Mouse (Mus musculus) heart, adult 2 months (tissue): Measurements from ENCODE around the gene Tmem237. TPM values are rescaled to one million over a fixed set of nuclear protein-coding genes. Genes with fewer than 3 reads are reported as not detected.

Experiments used
- DNase-seq, 2 experiments: peaks; one replicate each; pipeline ENCODE4 v3.0.0; 2021
- H3K27ac ChIP-seq: fragments of 200-600 bp; 2 replicates; pipeline ENCODE4 v1.8.1; 2022
- H3K27me3 ChIP-seq: fragments of 200-500 bp; 2 replicates; pipeline ENCODE4 v1.6.1; 2012; ENCODE audit warnings: mild to moderate bottlenecking, low read length, inconsistent platforms, mixed read lengths; ENCODE audit not compliant: control insufficient read depth, insufficient read depth
- H3K36me3 ChIP-seq: fragments of 200-500 bp; 2 replicates; pipeline ENCODE4 v1.6.1; 2012; ENCODE audit warnings: low read length, inconsistent platforms; ENCODE audit not compliant: control insufficient read depth, insufficient read depth
- H3K4me1 ChIP-seq: fragments of 200-500 bp; 2 replicates; pipeline ENCODE4 v1.6.1; 2011; ENCODE audit warnings: low read length; ENCODE audit not compliant: control insufficient read depth, insufficient read depth
- H3K4me3 ChIP-seq: fragments of 200-600 bp; 2 replicates; pipeline ENCODE4 v1.8.1; 2022
- H3K79me2 ChIP-seq: fragments of 200-500 bp; replicated peaks from 2 replicates; pipeline ENCODE4 v1.6.1; 2012; ENCODE audit warnings: mild to moderate bottlenecking, inconsistent platforms, low read length, moderate library complexity, mixed read lengths; ENCODE audit not compliant: control insufficient read depth, insufficient read depth
- H3K9ac ChIP-seq: fragments of 200-500 bp; 2 replicates; pipeline ENCODE4 v1.6.1; 2012; ENCODE audit warnings: low read depth, mild to moderate bottlenecking, control low read depth, inconsistent platforms, low read length, mixed read lengths
- CTCF ChIP-seq: fragments of 200-600 bp; IDR thresholded peaks from 2 replicates; pipeline ENCODE4 v1.8.1; 2022; ENCODE audit warnings: antibody characterized with exemption, mild to moderate bottlenecking, moderate library complexity
- EP300 ChIP-seq: fragments of 200-500 bp; IDR thresholded peaks from 2 replicates; pipeline ENCODE4 v1.6.1; 2011; ENCODE audit warnings: low read depth, low read length, control low read depth; ENCODE audit not compliant: insufficient read depth
- POLR2A ChIP-seq: fragments of 200-500 bp; IDR thresholded peaks from 2 replicates; pipeline ENCODE4 v1.6.1; 2011; ENCODE audit warnings: mild to moderate bottlenecking, low read depth, low read length, control low read depth; ENCODE audit not compliant: insufficient read depth
- WGBS: fragments of 180-500 bp; shearing (Covaris S2); methylation state at CpG from one replicate; pipeline ENCODE4 v1.1.7; 2018; 5-methylcytosine and 5-hydroxymethylcytosine counted together
- intact Hi-C: fragments of 180-260 bp; cut with DNase I; formaldehyde crosslinking; loops from one replicate; pipeline ENCODE4 v1.15.1; 2025
- polyA plus RNA-seq: library from polyadenylated mRNA; depleted of rRNA; stranded (reverse); fragments of >200 nt; gene quantifications from 2 replicates; pipeline ENCODE4 v1.2.3, GENCODE M21; 2012
- total RNA-seq, 2 experiments: library from RNA; stranded (reverse); gene quantifications; 2 replicates each; pipeline ENCODE4 v1.2.3; 2021

Gene Tmem237
- total and polyA plus RNA-seq, 3 experiments, result 2.4 to 3.7 (median 3.5) TPM

DNA sequence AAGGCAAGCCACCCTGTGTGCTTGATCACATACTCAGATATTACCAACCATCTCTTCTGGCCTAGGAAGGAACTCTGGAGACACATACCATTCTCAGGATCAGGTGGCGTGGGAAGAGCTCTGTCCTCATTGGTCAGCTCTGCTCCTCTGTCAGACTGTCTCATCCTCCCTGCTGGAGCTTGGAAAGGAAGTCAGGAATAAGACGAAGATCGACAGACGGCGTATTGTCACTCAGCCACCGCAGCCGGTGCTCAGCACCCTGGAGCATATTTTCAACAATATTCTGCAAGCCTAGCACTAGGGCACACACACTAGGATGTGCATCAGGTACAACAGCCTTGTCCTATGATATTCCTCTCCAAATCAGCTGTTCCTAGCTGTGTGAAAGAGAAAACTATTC lies 38.3 kb upstream of the Tmem237 start:
- WGBS, result 78% methylated on average over 7 of the region's 7 CpGs
- Histone ChIP-seq H3K36me3 (no peaks in the 10 kb centered on the region), H3K9ac (no peak overlapping the region), H3K27me3 (no peaks in the 10 kb centered on the region), H3K27ac (no peak overlapping the region), H3K79me2 (no peaks in the 10 kb centered on the region), H3K4me1 (peaks cover 1% of the 10 kb centered on the region), H3K4me3 (no peak overlapping the region)
- intact Hi-C loops, result no loop called here
- TF ChIP-seq EP300, result no peak
- TF ChIP-seq POLR2A, result no peak
- TF ChIP-seq CTCF, result no peak
- DNase-seq, result no peak

DNA sequence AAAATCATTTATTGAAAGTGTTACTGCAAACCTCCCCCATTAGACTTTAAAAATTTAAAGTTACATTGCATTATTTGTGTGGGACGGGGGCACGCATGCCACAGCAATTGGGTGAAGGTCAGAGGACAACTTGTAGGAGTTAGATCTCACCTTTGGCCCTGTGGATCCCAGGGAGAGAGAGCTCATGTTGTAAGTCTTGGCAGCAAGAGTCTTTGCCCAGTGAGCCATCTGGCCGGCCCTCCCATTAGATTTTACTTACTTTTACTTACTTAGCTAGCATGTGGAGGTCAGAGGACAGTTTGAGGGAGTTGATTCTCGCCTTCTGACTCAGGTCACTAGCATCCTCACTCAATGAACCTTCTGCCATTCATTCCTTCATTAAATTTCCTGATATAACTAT lies 37.6 kb upstream of the Tmem237 start:
- no peak for DNase-seq
- Histone ChIP-seq H3K4me1 (peaks cover 1% of the 10 kb centered on the region), H3K27ac (no peak overlapping the region), H3K27me3 (no peaks in the 10 kb centered on the region), H3K79me2 (no peaks in the 10 kb centered on the region), H3K9ac (no peak overlapping the region), H3K4me3 (no peak overlapping the region), H3K36me3 (no peaks in the 10 kb centered on the region)
- no peak for TF ChIP-seq EP300
- intact Hi-C loops, result no loop called here
- WGBS, result 76% methylated on average over 4 of the region's 4 CpGs

DNA sequence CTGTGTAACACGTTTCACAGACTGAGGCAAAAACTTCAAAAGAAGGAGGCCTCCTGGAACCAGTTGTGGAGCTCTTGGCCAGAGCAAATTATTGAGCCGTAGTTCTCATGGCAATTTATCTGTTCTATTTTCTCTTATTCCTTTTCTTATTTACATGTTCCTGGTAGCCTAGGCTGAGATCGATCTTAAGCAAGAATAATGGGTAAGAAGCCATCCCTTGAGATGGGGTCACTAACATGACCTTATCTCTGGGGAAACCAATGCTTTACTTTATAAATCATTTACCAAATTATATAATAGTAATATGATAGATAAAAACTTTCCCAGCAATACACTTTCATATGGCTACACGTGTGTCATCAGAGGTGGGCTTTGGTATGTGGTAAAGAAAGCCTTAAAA lies 32.1 kb upstream of the Tmem237 start:
- Histone ChIP-seq H3K4me3 (no peak overlapping the region), H3K27me3 (no peaks in the 10 kb centered on the region), H3K36me3 (no peaks in the 10 kb centered on the region), H3K79me2 (no peaks in the 10 kb centered on the region), H3K27ac (no peak overlapping the region), H3K9ac (no peak overlapping the region), H3K4me1 (no peaks in the 10 kb centered on the region)
- WGBS, result 76% methylated on average over 4 of the region's 4 CpGs
- intact Hi-C loops, result no loop called here
- TF ChIP-seq CTCF (no peak), POLR2A (no peak), EP300 (no peak)
- no peak for DNase-seq

DNA sequence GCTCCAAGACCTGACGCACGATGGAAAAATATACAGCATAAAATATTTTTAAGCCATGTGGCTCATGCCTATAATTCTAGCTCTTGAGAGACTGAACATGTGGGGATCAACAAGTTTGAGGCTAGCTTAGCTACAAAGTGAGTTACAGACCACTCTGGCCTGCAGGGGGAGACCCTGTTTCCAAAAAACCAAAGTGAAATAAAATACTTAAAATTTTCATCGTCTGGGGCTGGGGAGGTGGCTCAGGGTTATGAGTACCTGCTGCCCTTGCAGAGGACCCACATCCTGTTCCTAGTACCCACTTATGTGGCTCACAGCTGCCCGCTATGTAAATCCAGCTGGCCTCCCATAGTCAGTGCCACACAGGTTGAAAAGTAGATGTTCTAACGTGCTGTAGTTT lies 30.3 kb upstream of the Tmem237 start:
- no peaks in the 10 kb centered on the region for H3K4me1 ChIP-seq
- no peak for TF ChIP-seq EP300
- DNase-seq, result no peak
- no peaks in the 10 kb centered on the region for H3K36me3 ChIP-seq
- 74% methylated on average over 5 of the region's 5 CpGs for WGBS
- no peak overlapping the region for H3K27ac ChIP-seq
- H3K9ac ChIP-seq, result no peak overlapping the region
- H3K27me3 ChIP-seq, result no peaks in the 10 kb centered on the region
- no peak overlapping the region for H3K4me3 ChIP-seq
- intact Hi-C loops, result no loop called here
- H3K79me2 ChIP-seq, result no peaks in the 10 kb centered on the region

DNA sequence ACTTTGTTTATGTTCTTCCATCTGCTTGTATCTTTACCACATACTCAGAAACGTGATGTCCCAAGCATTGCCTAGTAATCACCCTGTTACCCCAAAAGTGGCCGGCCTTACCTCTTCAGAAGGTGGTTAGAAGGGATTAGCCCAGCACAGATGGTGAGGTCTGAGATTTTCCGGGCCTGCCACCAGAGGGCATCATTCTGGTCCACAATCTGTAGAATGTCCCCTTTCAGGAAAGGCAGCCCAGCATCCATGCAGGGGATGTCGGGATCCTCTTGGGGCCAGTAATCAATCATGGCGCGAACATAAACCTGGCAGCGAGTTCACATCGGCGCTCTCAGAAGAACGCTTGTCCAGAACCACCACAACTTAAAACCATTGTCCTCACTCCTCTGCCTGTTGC lies 24.3 kb upstream of the Tmem237 start:
- TF ChIP-seq CTCF (peak; percentile 56), EP300 (no peak)
- 72% methylated on average over 10 of the region's 10 CpGs for WGBS
- no peaks in the 10 kb centered on the region for H3K4me1 ChIP-seq
- H3K9ac ChIP-seq, result no peak overlapping the region
- no peaks in the 10 kb centered on the region for H3K36me3 ChIP-seq
- no peaks in the 10 kb centered on the region for H3K27me3 ChIP-seq
- H3K27ac ChIP-seq, result no peak overlapping the region
- peak; percentile 12 to 25 for DNase-seq
- no peak overlapping the region for H3K4me3 ChIP-seq
- intact Hi-C loops, result loop anchor here (1.0 to 5.0 kb wide), 4 partner anchors 76 to 372 kb away; no protein-coding TSS in a partner anchor
- H3K79me2 ChIP-seq, result no peaks in the 10 kb centered on the region

DNA sequence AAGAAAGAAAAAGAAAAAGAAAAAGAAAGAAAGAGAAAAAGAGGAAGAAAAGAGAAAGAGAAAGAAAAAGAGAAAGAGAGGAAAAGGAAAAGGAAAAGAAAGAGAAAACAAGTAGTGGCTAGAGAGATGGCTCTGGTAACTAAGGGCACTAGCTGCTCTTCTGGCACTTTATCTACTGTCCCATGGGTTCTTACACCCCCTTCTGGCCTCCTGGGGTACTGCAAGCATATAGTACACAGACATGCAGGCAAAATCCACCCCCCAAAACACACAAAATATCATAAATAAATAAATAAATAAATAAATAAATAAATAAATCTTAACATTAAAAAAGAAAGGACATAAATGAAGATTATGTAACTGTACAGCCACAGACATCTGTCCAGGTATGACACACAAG lies 22.6 kb upstream of the Tmem237 start:
- Histone ChIP-seq H3K9ac (no peak overlapping the region), H3K36me3 (no peaks in the 10 kb centered on the region), H3K79me2 (no peaks in the 10 kb centered on the region), H3K4me3 (no peak overlapping the region), H3K4me1 (no peaks in the 10 kb centered on the region), H3K27me3 (no peaks in the 10 kb centered on the region), H3K27ac (no peak overlapping the region)
- intact Hi-C loops, result loop anchor here (5.0 kb wide), 2 partner anchors 131 to 371 kb away; no protein-coding TSS in a partner anchor
- DNase-seq, result peak; percentile 40 to 65
- TF ChIP-seq EP300, result no peak
- peak; percentile 86 for TF ChIP-seq CTCF

DNA sequence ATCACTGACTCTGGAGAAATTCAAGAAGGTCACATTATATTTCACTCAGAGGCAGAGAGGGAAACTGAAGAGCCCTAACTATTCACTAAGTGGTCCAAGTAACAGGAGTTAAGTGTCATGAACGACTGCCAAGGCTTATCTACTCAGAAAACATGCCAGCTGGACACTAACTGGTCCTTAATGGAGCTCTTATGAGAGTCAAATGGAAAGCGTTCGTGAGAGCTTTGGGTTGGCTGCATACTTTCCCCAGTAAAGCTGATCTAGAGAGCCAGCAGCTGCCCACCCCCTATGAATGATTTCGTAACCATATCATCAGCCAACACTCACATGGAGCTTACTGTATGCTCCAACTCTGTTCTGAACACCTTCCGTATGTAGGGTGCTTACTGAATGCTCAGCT lies 14.2 kb upstream of the Tmem237 start:
- intact Hi-C loops, result no loop called here
- no peak for TF ChIP-seq CTCF
- H3K27ac ChIP-seq, result no peak overlapping the region
- H3K27me3 ChIP-seq, result no peaks in the 10 kb centered on the region; the same call in 1 of the 2 replicates
- H3K9ac ChIP-seq, result no peak overlapping the region
- peak in 1 of 2 experiments; percentile 15 for DNase-seq
- 37% methylated on average over 5 of the region's 5 CpGs for WGBS
- no peaks in the 10 kb centered on the region for H3K36me3 ChIP-seq
- no peaks in the 10 kb centered on the region for H3K79me2 ChIP-seq
- H3K4me3 ChIP-seq, result no peak overlapping the region
- peaks cover 4% of the 10 kb centered on the region; the same call in 1 of the 2 replicates for H3K4me1 ChIP-seq
